Comparison of ENCODE assay signal across 12 mouse cellular contexts in the genomic region with DNA sequence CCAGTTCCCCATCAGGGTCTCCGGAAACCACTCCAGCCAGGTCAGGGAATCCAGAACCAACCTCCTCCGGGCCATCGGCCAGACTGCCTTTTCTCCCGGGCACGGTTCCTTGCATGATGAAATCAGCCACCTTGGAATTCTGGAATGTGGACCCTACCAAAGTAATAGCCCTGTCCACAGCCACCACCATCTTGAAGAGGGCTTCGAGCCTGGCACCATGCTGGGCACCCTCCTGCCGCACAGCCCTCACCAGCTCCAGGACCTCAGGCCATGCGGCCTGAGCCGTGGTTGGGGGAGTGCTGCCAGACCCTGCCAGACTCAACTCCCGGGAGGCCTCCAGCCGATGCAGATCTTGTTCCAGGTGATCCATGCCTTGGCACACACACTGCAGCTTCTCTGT. TPM values are rescaled to one million over a fixed set of nuclear protein-coding genes. Genes with fewer than 3 reads are reported as not detected.
DNase-seq lines count a peak whose midpoint lies in the region; ATAC-seq and TF ChIP-seq lines count a peak whose summit lies in the region.
"Had no signal": no experiment of that assay in that cellular context is flagged by ENCODE, and none has a peak within 500 bp of the region (broad histone marks: within the 10 kb centered on the region; RNA-seq: fewer than 3 reads in every experiment).

No protein-coding gene starts in this region.

- H3K4me2 ChIP-seq in embryonic facial prominence, embryonic 15.5 days (replicated peaks) = 0 out of 2 replicates have a peak overlapping the region, but pooled peaks have one; percentile 21
- H3K4me2 ChIP-seq in intestine, postnatal 0 days (replicated peaks; ENCODE audit: low read depth) = no peak overlapping the region
- H3K4me2 ChIP-seq: forebrain, embryonic 12.5 days had no signal

- no peaks in the 10 kb centered on the region for H3K27me3 ChIP-seq in kidney, adult 2 months (replicated peaks; ENCODE audit: control insufficient read depth, insufficient read depth, low read length)
- H3K27me3 ChIP-seq in G1E (ENCODE audit: insufficient read depth, low read length) = no peaks in the 10 kb centered on the region
- H3K27me3 ChIP-seq in embryonic facial prominence, embryonic 15.5 days = no peaks in the 10 kb centered on the region
- H3K27me3 ChIP-seq in limb, embryonic 10.5 days (ENCODE audit: low read depth, poor library complexity, severe bottlenecking) = no peaks in the 10 kb centered on the region
- no peaks in the 10 kb centered on the region for H3K27me3 ChIP-seq in intestine, postnatal 0 days (replicated peaks; ENCODE audit: control insufficient read depth, insufficient read depth, low read length)
- H3K27me3 ChIP-seq: forebrain, embryonic 12.5 days had no signal

- TF ChIP-seq POLR2A in kidney, adult 2 months (IDR thresholded peaks at IDR 0.05; ENCODE audit: low read depth, low read length) = no peak

- no peak overlapping the region for H3K9ac ChIP-seq in embryonic facial prominence, embryonic 15.5 days
- no peak overlapping the region for H3K9ac ChIP-seq in intestine, postnatal 0 days (ENCODE audit: low read depth, low read length)
- H3K9ac ChIP-seq: forebrain, embryonic 12.5 days had no signal

- peak; percentile 13 for DNase-seq in kidney, adult 2 months
- DNase-seq in kidney, postnatal 10 days = no peak
- no peak for DNase-seq in G1E (ENCODE audit: low spot score)
- DNase-seq in limb, embryonic 10.5 days (ENCODE audit: low spot score) = no peak
- DNase-seq in thymus, postnatal 14 days = no peak
- DNase-seq: gastrocnemius, postnatal 25 days; left cerebral cortex, postnatal 4 days; thymus, postnatal 36 days had no signal

- no peaks in the 10 kb centered on the region for H3K4me1 ChIP-seq in kidney, adult 2 months (ENCODE audit: control insufficient read depth, insufficient read depth, low read length)
- peaks cover 61% of the 10 kb centered on the region for H3K4me1 ChIP-seq in G1E (ENCODE audit: insufficient read depth, low read depth, low read length)
- H3K4me1 ChIP-seq in embryonic facial prominence, embryonic 15.5 days = peaks cover 11% of the 10 kb centered on the region
- H3K4me1 ChIP-seq in limb, embryonic 10.5 days = peaks cover 13% of the 10 kb centered on the region
- no peaks in the 10 kb centered on the region for H3K4me1 ChIP-seq in intestine, postnatal 0 days (replicated peaks; ENCODE audit: control insufficient read depth, insufficient read depth, low read length)

- H3K9me3 ChIP-seq in G1E (replicated peaks) = no peaks in the 10 kb centered on the region
- H3K9me3 ChIP-seq in embryonic facial prominence, embryonic 15.5 days (replicated peaks) = no peaks in the 10 kb centered on the region
- no peaks in the 10 kb centered on the region for H3K9me3 ChIP-seq in limb, embryonic 10.5 days (replicated peaks)
- H3K9me3 ChIP-seq in intestine, postnatal 0 days (ENCODE audit: control insufficient read depth) = no peaks in the 10 kb centered on the region
- H3K9me3 ChIP-seq: forebrain, embryonic 12.5 days had no signal

- no peak overlapping the region for H3K4me3 ChIP-seq in kidney, adult 2 months (ENCODE audit: insufficient read depth, low read depth, low read length)
- peak overlapping the region; percentile 52; the same call in 1 of the 2 replicates for H3K4me3 ChIP-seq in G1E (ENCODE audit: low read depth, low read length)
- H3K4me3 ChIP-seq in embryonic facial prominence, embryonic 15.5 days (replicated peaks) = peak overlapping the region; percentile 13; the same call in 1 of the 2 replicates
- H3K4me3 ChIP-seq in limb, embryonic 10.5 days = no peak overlapping the region
- no peak overlapping the region for H3K4me3 ChIP-seq in intestine, postnatal 0 days (ENCODE audit: low read depth, low read length)
- H3K4me3 ChIP-seq: forebrain, embryonic 12.5 days had no signal

- 66% methylated on average over 11 of the region's 11 CpGs for WGBS in kidney, adult 2 months
- 68% methylated on average over 11 of the region's 11 CpGs for whole genome bisulfite sequencing in embryonic facial prominence, embryonic 15.5 days
- WGBS in limb, embryonic 10.5 days = 89% methylated on average over 11 of the region's 11 CpGs
- WGBS in intestine, postnatal 0 days = 75% methylated on average over 11 of the region's 11 CpGs

- ATAC-seq in G1E (ENCODE audit: extremely low read depth, insufficient number of reproducible peaks, low FRiP score, poor library complexity, severe bottlenecking) = no peak
- ATAC-seq in embryonic facial prominence, embryonic 15.5 days (ENCODE audit: insufficient number of reproducible peaks, low FRiP score, low TSS enrichment, low read depth) = no peak
- ATAC-seq in intestine, postnatal 0 days = no peak

- H3K36me3 ChIP-seq in kidney, adult 2 months (ENCODE audit: control insufficient read depth, insufficient read depth, low read length) = no peaks in the 10 kb centered on the region
- H3K36me3 ChIP-seq in G1E (replicated peaks) = peaks cover 58% of the 10 kb centered on the region
- no peaks in the 10 kb centered on the region for H3K36me3 ChIP-seq in embryonic facial prominence, embryonic 15.5 days
- no peaks in the 10 kb centered on the region for H3K36me3 ChIP-seq in limb, embryonic 10.5 days
- H3K36me3 ChIP-seq in intestine, postnatal 0 days (ENCODE audit: control insufficient read depth, insufficient read depth) = no peaks in the 10 kb centered on the region
- H3K36me3 ChIP-seq: forebrain, embryonic 12.5 days had no signal

- TF ChIP-seq CTCF in kidney, adult 2 months (conservative IDR thresholded peaks at IDR 0.05; ENCODE audit: insufficient read depth, insufficient read length, low read depth, low read length) = no peak
- TF ChIP-seq CTCF in G1E (IDR thresholded peaks at IDR 0.05; ENCODE audit: low read depth, low read length) = no peak
- no peak for TF ChIP-seq CTCF in intestine, postnatal 0 days (IDR thresholded peaks at IDR 0.05; ENCODE audit: low read depth)

- H3K27ac ChIP-seq in kidney, adult 2 months (ENCODE audit: insufficient read depth, low read depth, low read length) = no peak overlapping the region
- H3K27ac ChIP-seq in embryonic facial prominence, embryonic 15.5 days (replicated peaks) = peak overlapping the region; percentile 88
- H3K27ac ChIP-seq in limb, embryonic 10.5 days = peak overlapping the region; percentile 61
- H3K27ac ChIP-seq in intestine, postnatal 0 days (ENCODE audit: low read depth, low read length) = no peak overlapping the region
- H3K27ac ChIP-seq: forebrain, embryonic 12.5 days; macrophage had no signal

RNA-seq across cellular contexts. Expression of a gene that starts 21.5 kb away (rescaled TPM):
- polyA plus RNA-seq in kidney, adult 2 months (2012; rRNA removed) = 0.62 and 0.77 TPM in 2 replicates
- 65.7 and 83.5 TPM in 2 replicates for total RNA-seq in G1E (2014; fragmentation: Nextera tagmentation)
- total RNA-seq in G1E (2017) = 148 and 163 TPM in 2 replicates
- 78.4 and 96.6 TPM in 2 replicates for polyA plus RNA-seq in G1E (2012)
- 4.0 and 4.4 TPM in 2 replicates for polyA plus RNA-seq in embryonic facial prominence, embryonic 15.5 days (2015; fragmentation: Nextera tagmentation; extraction: Ambion mirVana)
- polyA plus RNA-seq in limb, embryonic 10.5 days (2016; fragmentation: Nextera tagmentation; extraction: Ambion mirVana) = 0.93 TPM in 2 replicates
- polyA plus RNA-seq in intestine, postnatal 0 days (2015; fragmentation: Nextera tagmentation; extraction: Ambion mirVana) = 15.6 and 17.5 TPM in 2 replicates

Comparison
In these comparisons a context has a peak if more than half of its experiments do, and no peak if none do; other contexts are left out.
1. H3K27ac ChIP-seq: peak in embryonic facial prominence, embryonic 15.5 days (single experiment) and limb, embryonic 10.5 days (single experiment); none in kidney, adult 2 months (single experiment) and intestine, postnatal 0 days (single experiment).
2. H3K4me3 ChIP-seq: peak in G1E (single experiment) and embryonic facial prominence, embryonic 15.5 days (single experiment); none in kidney, adult 2 months (single experiment), limb, embryonic 10.5 days (single experiment) and intestine, postnatal 0 days (single experiment).